Comparison of ENCODE assay signal across 9 mouse cellular contexts in genomic region chr14:101729972-101730692, GRCm38 (mm10). TPM values are rescaled to one million over a fixed set of nuclear protein-coding genes. Genes with fewer than 3 reads are reported as not detected.
DNase-seq lines count a peak whose midpoint lies in the region; ATAC-seq and TF ChIP-seq lines count a peak whose summit lies in the region.
"Had no signal": no experiment of that assay in that cellular context is flagged by ENCODE, and none has a peak within 500 bp of the region (broad histone marks: within the 10 kb centered on the region; RNA-seq: fewer than 3 reads in every experiment).

No protein-coding gene starts in this region.

- H3K9ac ChIP-seq in intestine, postnatal 0 days (ENCODE audit: low read depth, low read length), result peak overlapping the region; percentile 43

- H3ac ChIP-seq in C2C12 (ENCODE audit: control insufficient read depth, insufficient read length, low read depth), result peak overlapping the region; percentile 3

- DNase-seq in gastrocnemius, postnatal 10 days, result peak; percentile 7
- no peak for DNase-seq in gastrocnemius, postnatal 36 days
- DNase-seq in forebrain, embryonic 10.5 days (ENCODE audit: extremely low spot score, low spot score), result no peak
- DNase-seq in naive thymus-derived CD4-positive, alpha-beta T cell, adult 2 months (ENCODE audit: low read depth), result peak; percentile 4
- no peak for DNase-seq in ovary, postnatal 36 days (ENCODE audit: low spot score)
- DNase-seq in frontal cortex, postnatal 36 days (ENCODE audit: low spot score in 2 of 2), result no peak

- no peak for TF ChIP-seq CTCF in C2C12 (IDR thresholded peaks at IDR 0.05; ENCODE audit: control insufficient read depth, insufficient read depth, insufficient read length)
- TF ChIP-seq CTCF in intestine, postnatal 0 days (IDR thresholded peaks at IDR 0.05; ENCODE audit: low read depth), result no peak

- peaks cover 24% of the 10 kb centered on the region for H3K4me1 ChIP-seq in forebrain, embryonic 10.5 days
- peaks cover 5% of the 10 kb centered on the region; the same call in 1 of the 2 replicates for H3K4me1 ChIP-seq in intestine, postnatal 0 days (replicated peaks; ENCODE audit: control insufficient read depth, insufficient read depth, low read length)

- intact Hi-C loops in gastrocnemius, postnatal 36 days (cut with DNase I), result no loop called here

- peak overlapping the region; percentile 77 for H3K27ac ChIP-seq in forebrain, embryonic 10.5 days
- H3K27ac ChIP-seq in intestine, postnatal 0 days (ENCODE audit: low read depth, low read length), result no peak overlapping the region

- peak overlapping the region; percentile 28 for H3K4me3 ChIP-seq in C2C12 (ENCODE audit: insufficient read depth, poor library complexity, severe bottlenecking)
- peak overlapping the region; percentile 78 for H3K4me3 ChIP-seq in forebrain, embryonic 10.5 days
- H3K4me3 ChIP-seq in intestine, postnatal 0 days (ENCODE audit: low read depth, low read length), result peak overlapping the region; percentile 71

- H3K9me3 ChIP-seq in forebrain, embryonic 10.5 days, result no peaks in the 10 kb centered on the region
- no peaks in the 10 kb centered on the region for H3K9me3 ChIP-seq in intestine, postnatal 0 days (ENCODE audit: control insufficient read depth)

- H3K79me3 ChIP-seq in C2C12 (ENCODE audit: low read depth), result no peaks in the 10 kb centered on the region

- no peaks in the 10 kb centered on the region for H3K36me3 ChIP-seq in C2C12 (ENCODE audit: control insufficient read depth, insufficient read depth)
- H3K36me3 ChIP-seq in forebrain, embryonic 10.5 days (replicated peaks), result no peaks in the 10 kb centered on the region
- H3K36me3 ChIP-seq in intestine, postnatal 0 days (ENCODE audit: control insufficient read depth, insufficient read depth), result no peaks in the 10 kb centered on the region
- H3K36me3 ChIP-seq: G1E had no signal

- peaks cover 3% of the 10 kb centered on the region for H3K27me3 ChIP-seq in C2C12 (ENCODE audit: control insufficient read depth, insufficient read depth, insufficient read length)
- peaks cover 56% of the 10 kb centered on the region for H3K27me3 ChIP-seq in forebrain, embryonic 10.5 days (ENCODE audit: poor library complexity, severe bottlenecking)
- H3K27me3 ChIP-seq in intestine, postnatal 0 days (replicated peaks; ENCODE audit: control insufficient read depth, insufficient read depth, low read length), result peaks cover 8% of the 10 kb centered on the region; the same call in 1 of the 2 replicates

- WGBS in forebrain, embryonic 10.5 days, result under 1% methylated on average over 28 of the region's 28 CpGs
- 1% methylated on average over 28 of the region's 28 CpGs for WGBS in intestine, postnatal 0 days

- peak overlapping the region; percentile 99 for H3K4me2 ChIP-seq in intestine, postnatal 0 days (replicated peaks; ENCODE audit: low read depth)

- no peaks in the 10 kb centered on the region for H3K79me2 ChIP-seq in C2C12 (ENCODE audit: control insufficient read depth, insufficient read depth)

- ATAC-seq in intestine, postnatal 0 days, result no peak

TF ChIP-seq in C2C12, 6 proteins besides CTCF, POLR2A, EP300 and RAD21:
- TF ChIP-seq CEBPB (IDR thresholded peaks at IDR 0.05; ENCODE audit: low read depth) (no peak), FOSL1 (IDR thresholded peaks at IDR 0.05; ENCODE audit: insufficient read depth, low read length, poor library complexity, severe bottlenecking) (no peak), USF1 (IDR thresholded peaks at IDR 0.05; ENCODE audit: low read depth) (no peak), MAX (IDR thresholded peaks at IDR 0.05) (no peak), MYOG (IDR thresholded peaks at IDR 0.05; ENCODE audit: control insufficient read depth, extremely low read depth, insufficient read length) (no peak), MYOD1 (IDR thresholded peaks at IDR 0.05; ENCODE audit: control insufficient read depth, insufficient read length, low read depth) (no peak)

RNA-seq across cellular contexts. Expression of gene Lmo7, which starts 0.4 kb away (rescaled TPM):
- 100 to 1,000 TPM; 103 to 123 TPM for total RNA-seq in gastrocnemius, postnatal 10 days (2021)
- total RNA-seq in gastrocnemius, postnatal 36 days (2021), result 10 to 100 TPM; 50.4 to 65.3 TPM
- polyA plus RNA-seq in C2C12 (2012; fragmentation: generic; extraction: Trizol), result 18.8 TPM
- 1.7 TPM in 2 replicates for polyA plus RNA-seq in forebrain, embryonic 10.5 days (2016; fragmentation: Nextera tagmentation; extraction: Ambion mirVana)
- 24.5 and 27.0 TPM in 2 replicates for polyA plus RNA-seq in intestine, postnatal 0 days (2015; fragmentation: Nextera tagmentation; extraction: Ambion mirVana)
- polyA plus RNA-seq: G1E had no signal

RNA-seq across cellular contexts. Expression of gene Gm9922, which starts 0.5 kb away (rescaled TPM):
- not detected for total RNA-seq in gastrocnemius, postnatal 10 days (2021)
- not detected for total RNA-seq in gastrocnemius, postnatal 36 days (2021)
- polyA plus RNA-seq in C2C12 (2012; fragmentation: generic; extraction: Trizol), result 0.15 TPM
- polyA plus RNA-seq in forebrain, embryonic 10.5 days (2016; fragmentation: Nextera tagmentation; extraction: Ambion mirVana), result 0.97 TPM in 1 of 2 replicates, not detected in the other
- polyA plus RNA-seq in intestine, postnatal 0 days (2015; fragmentation: Nextera tagmentation; extraction: Ambion mirVana), result 0.54 and 0.93 TPM in 2 replicates
- total RNA-seq: G1E had no signal
- polyA plus RNA-seq: G1E had no signal

Comparison
In these comparisons a context has a peak if more than half of its experiments do, and no peak if none do; other contexts are left out.
1. DNase-seq: peak in gastrocnemius, postnatal 10 days (single experiment) and naive thymus-derived CD4-positive, alpha-beta T cell, adult 2 months (single experiment); none in gastrocnemius, postnatal 36 days (0 of 2), forebrain, embryonic 10.5 days (single experiment), ovary, postnatal 36 days (single experiment) and frontal cortex, postnatal 36 days (0 of 2).
2. H3K4me3 ChIP-seq: peak in every context shown above with its lines; median percentile 78 in forebrain, embryonic 10.5 days; 71 in intestine, postnatal 0 days; 28 in C2C12.